Mouse (Mus musculus) CH12F3 (cell line): ENCODE data around the gene Thap3.

Experiments
- in situ Hi-C: fragments of 300-500 bp; cut with MboI; formaldehyde crosslinking; loops from 2 replicates; pipeline ENCODE4 v1.14.3; 2020; ENCODE audit warnings: low sequenced_read_pairs

The Thap3 gene

DNA sequence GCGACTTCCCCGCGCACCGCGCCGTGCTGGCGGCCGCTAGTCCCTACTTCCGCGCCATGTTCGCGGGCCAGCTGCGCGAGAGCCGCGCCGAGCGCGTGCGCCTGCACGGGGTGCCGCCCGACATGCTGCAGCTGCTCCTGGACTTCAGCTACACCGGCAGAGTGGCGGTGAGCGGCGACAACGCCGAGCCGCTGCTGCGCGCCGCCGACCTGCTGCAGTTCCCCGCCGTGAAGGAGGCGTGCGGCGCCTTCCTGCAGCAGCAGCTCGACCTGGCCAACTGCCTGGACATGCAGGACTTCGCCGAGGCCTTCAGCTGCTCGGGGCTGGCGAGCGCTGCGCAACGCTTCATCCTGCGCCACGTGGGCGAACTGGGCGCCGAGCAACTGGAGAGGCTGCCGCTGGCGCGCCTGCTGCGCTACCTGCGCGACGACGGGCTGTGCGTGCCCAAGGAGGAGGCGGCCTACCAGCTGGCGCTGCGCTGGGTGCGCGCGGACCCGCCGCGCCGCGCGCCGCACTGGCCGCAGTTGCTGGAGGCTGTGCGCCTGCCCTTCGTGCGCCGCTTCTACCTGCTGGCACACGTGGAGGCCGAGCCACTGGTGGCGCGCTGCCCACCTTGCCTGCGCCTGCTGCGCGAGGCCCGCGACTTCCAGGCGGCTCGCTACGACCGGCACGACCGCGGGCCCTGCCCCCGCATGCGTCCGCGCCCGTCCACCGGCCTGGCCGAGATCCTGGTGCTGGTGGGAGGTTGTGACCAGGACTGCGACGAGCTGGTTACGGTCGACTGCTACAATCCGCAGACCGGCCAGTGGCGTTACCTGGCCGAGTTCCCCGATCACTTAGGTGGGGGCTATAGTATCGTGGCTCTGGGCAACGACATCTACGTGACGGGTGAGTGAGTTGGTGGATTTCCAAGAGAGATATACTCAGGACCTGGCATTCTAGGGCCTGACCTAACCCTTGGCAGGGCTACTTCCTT lies 20.6 kb upstream of the Thap3 start:
- in situ Hi-C loops = no loop called here

DNA sequence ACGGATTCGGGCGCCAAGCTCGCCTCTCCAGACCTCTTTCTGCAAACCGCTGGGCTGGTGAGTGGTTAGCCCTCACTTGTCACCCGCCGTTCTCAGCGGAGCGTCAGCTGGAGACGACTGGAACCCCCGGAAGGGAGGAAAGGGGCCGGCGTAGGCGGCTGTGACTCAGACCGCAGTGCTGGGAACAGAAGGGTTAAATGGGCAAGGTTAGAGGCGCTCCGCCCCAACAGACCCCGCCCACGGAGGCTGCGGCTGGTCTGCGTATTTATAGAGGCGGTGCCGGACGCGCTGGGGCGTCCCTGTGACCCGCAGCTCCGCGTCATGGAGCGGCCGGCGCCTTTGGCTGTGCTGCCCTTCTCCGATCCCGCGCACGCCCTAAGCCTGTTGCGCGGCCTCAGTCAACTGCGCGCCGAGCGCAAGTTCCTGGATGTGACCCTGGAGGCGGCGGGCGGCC lies 19.9 kb upstream of the Thap3 start, which contains the start of gene Klhl21:
Gene Klhl21 (plus strand): TSS at position 182 of the 454 bp plus-strand sequence.
- in situ Hi-C loops = no loop called here

DNA sequence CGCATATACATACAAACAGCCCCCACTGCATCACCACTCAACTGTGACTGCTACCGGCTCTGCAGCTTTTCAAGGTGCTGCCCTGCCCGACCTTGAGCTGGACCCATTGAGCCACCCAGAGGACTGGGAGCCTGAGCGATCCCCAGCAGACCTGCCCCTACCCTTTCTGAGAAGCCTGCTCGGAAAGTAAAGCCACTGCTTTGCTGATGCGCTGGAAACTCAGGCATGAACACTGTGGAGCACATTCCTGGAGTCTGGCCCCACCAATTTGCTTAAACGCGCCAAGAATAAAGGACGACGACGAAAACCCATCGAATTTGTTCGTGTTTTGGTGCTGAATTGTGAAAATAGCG lies 19.3 kb upstream of the Thap3 start:
- in situ Hi-C loops = no loop called here

DNA sequence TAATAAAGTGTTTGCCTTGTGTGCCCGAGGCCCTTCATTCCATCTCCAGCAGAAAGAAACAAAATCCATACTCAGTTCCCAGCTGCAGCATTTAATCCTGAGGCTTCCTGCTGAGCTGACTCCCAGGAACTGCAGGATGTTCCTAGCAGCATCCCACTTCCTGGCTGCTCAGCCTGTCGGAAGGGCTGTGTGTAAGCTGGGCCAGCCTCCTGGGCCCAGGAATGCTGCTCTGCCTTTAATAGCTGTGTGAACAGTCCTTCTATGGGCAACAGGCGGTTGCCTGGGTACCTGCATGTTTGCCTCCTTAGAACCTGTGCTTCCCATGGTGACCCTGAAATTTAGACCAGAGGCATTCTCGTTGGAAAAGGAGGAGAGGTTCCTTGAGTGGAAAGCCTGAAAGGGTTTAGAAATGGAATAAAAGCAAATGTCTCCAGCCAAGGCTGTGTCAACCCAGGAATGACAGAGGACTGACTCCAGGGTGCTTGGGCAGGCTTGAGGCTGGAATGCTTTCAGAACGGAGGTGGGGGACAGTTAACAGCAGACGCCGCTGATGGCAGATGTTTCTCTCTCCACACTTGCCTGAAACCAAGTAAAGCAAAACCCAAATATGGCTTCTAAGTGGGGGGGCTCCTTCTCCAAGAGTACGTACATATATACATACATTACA lies 18.8 kb upstream of the Thap3 start:
- in situ Hi-C loops = no loop called here

DNA sequence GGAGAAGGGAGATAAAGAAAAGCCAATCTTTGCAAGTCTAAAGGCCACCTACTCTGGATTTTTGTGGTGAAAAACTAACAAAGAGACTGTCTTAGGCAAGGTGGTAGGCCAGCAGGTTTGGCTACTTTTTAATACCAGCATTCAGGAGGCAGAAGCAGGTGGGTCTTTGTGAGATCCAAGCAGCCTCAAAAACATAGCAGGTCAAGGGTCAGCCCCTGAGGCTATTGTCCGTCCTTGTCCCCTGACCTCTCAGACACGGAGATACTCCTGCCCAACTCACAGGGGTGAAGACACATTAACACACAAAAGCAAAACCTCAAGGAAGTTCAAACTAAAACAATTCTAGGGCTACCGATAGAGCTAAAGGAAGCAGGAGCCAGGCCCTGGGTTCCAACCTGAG lies 18.0 kb upstream of the Thap3 start:
- in situ Hi-C loops = no loop called here

DNA sequence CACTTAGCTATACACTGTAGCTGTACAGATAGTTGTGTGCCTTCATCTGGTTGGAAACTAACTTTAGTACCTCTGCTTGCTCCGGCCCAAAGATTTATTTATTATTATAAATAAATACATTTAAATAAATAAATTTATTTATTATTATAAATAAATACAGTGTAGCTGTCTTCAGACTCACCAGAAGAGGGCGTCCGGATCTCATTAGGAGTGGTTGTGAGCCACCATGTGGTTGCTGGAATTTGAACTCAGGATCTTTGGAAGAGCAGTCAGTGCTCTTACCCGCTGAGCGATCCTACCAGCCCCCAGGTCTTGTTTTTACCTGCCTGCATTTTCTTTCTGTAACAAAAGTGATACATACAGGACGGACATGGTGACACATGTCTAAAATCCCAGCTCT lies 17.3 kb upstream of the Thap3 start:
- in situ Hi-C loops = no loop called here

DNA sequence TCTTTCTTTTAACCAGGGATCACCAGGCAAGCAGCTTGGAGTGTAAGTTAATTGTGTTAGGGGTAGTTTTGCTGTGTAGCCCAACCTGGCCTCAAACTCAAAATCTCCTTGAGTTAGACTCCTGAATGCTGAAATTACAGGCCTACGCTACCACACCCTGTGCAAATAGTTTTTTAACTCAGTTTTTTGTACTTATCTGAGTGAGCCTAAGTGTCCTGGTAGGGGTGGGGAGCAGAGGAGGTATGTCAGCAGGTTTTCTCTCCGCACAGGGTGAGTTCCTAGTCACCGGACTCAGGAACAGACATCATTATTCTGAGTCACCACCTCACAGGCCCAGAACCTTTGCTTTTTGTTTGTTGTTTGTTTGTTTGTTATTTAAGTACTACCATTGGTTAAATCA lies 13.3 kb upstream of the Thap3 start:
- in situ Hi-C loops = no loop called here

DNA sequence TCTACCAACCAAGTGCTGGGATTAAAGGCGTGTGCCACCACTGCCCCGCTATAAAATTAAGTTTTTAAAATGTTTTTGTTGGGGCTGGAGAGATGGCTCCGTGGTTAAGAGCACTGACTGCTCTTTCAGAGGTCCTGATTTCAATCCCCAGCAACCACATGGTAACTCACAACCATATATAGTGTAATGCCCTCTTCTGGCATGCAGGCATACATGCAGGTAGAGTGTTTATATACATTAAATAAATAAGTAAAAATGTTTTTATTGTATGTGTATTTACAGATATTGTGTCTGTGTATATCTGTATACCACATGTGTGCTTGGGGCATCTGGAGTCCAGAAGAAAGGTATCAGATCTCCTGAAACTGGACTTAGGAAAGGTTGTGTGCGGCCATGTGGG lies 12.5 kb upstream of the Thap3 start:
- in situ Hi-C loops = no loop called here

DNA sequence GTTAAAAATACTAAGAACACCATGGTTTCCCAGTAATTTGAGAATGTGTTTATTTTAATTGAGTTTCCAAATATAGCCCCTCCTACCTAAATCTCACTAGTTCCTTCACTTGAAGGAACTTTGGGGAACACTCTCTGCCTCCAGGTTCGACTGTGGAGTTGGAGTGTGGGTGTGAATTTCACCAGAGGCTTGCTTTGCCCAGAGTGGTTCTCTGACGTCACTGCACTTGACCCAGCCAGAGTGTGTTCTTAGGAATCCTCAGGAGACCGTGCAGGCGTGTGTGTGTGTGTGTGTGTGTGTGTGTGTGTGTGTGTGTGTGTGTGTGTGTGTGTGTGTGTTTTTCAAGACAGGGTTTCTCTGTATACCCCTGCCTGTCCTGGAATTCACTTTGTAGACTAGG lies 12.1 kb upstream of the Thap3 start:
- in situ Hi-C loops = no loop called here

DNA sequence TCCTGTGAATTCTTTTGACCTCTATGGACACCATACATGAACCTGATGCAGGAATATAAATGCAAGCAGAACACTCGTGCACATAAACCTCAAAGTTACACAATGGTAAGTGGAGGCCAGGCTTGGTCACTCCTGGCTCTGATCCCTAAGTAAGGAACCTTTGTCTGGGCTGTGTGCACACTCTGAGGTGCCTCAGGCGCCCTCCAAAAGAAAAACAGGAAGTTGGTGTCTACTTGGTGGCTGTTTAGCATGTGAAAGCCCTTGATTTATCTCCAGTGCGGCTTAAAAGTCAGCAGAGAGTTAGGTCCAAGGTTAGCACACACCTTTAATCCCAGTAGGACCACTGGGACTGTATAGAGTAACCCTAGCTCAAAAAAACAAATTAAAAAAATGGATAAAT lies 10.7 kb upstream of the Thap3 start:
- in situ Hi-C loops = no loop called here

DNA sequence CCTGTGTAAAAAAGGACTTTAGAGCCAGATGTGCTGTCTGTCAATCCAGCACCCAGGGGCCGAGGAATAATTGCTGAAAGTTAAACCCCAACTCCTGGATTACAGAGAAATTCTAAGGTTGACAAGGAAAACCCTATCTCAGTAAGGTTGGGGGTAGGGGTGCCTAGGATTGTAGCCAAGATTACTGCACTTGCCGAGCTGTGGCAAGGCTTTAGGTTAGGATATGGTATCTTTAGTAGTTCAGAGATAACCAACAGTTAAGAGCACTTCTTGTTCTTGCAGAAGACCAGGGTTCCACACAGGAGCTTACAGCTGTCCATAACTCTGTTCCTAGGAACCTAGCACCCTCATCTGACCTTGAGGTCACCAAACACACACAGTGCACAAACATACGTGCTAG lies 8.9 kb upstream of the Thap3 start:
- in situ Hi-C loops = no loop called here

DNA sequence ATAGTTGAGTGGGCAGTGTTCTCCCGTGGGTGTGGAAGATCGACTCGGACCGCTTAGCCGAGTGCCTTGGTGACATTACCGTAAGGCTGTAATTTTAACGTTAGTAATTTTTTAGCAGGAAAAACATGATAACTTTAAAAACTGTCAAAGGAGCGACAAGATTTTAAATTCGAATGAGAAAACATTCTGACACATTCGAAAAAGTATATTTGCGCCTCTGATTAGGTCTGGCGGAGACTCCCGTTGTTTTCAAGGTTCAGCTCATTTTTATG lies 8.1 kb upstream of the Thap3 start:
- in situ Hi-C loops = no loop called here

DNA sequence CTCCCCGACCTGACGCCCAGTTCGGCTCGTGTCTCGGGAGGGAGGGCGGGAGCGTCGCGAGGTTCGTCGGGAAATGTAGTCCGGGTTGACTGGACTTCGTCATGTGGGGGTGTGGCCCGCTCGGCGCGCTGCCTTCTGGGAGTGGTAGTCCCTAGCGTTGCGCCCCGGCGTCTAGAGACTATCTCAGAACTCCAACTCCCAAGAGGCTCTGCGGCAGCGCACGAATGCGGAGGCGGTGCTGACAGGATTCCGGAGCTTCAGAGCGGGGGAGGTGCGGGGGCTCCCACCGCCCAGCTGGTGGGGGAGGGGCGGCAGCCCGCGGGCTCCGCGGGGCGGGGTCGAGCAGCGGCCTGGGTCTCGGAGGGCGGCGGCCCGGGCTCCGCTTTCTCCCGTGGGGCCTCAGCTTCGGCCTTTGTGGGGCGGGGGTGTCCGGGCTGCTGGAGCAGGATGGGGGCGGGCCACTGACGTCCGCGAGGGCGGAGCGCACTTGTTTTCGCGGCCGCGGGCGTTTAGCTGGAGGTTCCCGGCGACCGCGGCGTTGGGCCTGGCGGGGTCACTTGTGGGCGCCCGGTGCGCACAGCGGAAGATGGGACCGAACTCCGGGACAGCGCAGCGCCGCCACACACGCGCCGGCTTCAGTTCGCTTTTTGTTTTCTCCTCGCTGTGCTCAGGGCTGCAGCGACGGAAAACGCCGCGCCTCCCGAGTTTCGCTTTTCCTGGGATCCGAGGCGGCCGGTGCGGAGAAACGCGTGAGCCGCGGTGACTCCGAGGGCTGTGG lies 7.6 kb upstream of the Thap3 start, which contains the start of gene Phf13:
Gene Phf13 (minus strand): TSS at position 86 of the 778 bp plus-strand sequence.
- in situ Hi-C loops = no loop called here

DNA sequence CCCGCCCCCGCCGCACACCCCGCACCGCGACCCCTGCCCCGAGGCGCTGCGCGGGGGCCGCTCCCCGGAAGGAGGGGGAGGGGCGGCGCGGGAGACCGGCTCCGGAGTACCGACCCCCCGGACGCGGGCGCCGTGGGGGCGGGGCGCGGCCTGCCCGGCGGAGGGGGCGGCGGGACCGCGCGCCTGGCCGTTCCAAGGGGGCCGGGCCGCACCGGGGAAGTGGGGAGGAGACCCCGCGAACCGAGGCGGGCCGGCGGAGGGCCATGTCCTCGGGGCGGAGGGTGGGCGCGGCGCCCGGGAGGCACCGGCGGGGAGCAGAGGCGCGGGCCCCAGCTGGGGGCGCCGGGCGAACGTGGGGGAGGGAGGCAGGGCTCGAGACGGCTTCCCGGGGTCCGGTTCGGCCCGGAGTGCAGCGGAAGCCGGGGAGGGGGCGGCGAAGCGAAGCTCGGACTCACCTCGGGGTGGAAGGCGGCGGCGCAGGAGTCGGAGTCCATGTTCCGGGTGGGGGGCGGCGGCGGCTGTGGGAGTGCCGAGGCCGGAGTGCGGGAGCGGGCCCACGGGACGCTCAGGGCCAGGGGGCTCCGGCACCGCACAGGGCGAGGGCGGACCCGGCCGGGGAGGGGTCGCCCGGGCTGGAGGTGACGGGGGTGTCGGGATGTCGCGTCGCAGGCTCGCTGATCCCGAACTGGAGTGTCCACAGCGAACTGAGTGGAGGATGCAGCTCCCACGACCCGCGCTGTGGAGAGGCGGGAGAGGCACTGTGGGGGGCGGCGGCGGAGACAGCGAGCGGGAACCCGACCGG lies 6.8 kb upstream of the Thap3 start:
- in situ Hi-C loops = no loop called here

DNA sequence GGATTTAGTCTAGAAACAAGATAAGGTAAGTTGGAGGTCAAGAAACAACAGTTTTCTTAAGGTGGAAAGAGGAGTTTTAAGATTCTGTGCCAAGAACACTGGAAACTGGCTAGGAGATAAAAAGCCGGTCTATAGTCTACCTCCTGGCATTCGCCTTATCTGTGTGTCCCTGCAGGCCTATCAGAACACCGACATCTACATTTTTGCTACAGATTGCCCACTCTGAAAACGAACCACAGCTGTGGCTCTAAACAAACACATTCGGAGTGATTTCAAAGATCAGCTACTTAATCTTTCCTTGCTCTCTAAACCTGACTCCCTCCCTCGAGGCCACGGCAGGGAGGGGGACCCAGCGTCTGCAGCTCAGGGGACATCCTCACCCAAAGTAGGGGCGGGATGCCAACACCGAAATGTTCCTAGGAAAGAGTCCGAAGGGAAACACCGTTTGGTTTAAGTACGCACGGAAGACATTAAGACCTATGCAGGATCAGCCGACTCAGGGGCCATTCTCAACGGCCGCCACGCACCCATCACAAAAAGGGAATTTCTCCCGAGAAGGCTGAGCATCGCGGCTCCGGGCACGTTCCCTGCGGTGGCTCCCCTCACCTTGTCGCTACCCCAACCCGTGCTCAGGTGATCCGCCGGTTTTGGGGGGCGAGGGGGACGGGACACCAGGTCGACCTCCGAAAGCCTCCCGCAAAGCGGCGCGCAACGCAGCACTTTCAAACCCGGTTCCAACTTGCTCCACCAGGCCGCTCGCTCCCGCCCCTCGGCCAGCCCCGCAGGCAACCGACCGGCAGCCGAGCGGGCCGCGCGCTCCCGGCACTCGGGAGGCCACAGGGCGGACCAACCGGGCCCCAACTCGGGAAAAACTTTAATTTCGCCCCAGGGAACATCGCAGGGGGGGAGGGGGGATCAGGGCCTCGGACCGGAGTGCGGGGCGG lies 5.7 kb upstream of the Thap3 start:
- in situ Hi-C loops = no loop called here

DNA sequence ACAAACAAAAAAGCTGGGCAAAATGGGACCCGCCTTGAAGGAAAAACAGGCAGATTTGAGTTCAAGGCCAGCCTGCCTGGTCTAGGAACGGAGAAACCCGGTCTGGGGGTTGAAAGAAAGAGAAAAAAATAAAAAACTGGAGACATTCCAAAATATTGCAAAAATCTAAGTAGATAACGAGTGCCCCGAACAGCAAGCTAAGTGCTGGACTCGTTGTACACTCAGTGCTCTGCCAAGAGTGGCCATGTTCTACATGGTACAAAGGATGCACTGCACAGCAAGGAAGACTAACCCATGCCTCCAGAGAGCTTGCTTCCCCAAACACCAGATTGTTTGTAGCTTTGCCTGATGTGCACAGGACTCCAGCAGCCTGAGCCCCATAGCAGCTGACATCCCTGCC lies 4.2 kb upstream of the Thap3 start:
- in situ Hi-C loops = no loop called here

DNA sequence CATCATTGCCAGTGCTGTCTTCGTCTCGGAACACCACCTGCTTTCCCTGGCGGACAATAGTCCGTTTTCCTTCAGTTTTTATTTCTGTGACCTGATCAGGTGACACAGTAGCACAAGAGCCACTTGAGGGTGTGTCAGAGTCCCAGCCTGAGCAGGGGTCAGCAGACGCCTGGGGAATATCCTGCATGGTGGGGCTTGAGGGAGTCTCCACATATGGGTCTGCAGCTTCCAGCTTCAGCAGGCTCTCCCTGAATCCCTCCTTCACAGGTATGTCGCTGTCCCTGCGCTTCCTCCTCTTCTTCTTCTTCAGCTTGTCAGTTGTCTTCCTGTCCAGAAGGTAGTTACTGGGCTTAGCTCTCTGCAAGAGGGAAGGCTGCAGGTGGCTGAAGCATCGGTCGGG lies 3.3 kb upstream of the Thap3 start:
- in situ Hi-C loops = no loop called here

DNA sequence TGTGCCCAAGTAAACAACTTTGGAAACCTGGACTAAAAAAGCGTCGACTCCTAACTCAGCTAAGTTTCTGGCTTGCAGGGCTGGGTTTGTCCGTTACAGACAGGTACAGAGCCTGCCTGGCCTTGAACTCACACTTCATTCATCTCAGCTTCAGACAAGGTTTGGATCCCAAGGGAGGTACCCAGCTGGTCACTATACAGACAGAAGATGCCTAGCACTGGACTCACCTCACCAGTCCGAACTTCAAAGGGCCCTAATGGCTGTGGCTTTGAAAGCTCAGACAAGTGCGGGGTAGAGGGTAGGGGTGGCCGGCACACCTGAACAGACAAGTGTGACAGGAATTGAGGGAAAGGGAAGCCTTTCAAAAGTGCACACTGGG lies 302 bp upstream of the Thap3 start:
- in situ Hi-C loops = no loop called here

DNA sequence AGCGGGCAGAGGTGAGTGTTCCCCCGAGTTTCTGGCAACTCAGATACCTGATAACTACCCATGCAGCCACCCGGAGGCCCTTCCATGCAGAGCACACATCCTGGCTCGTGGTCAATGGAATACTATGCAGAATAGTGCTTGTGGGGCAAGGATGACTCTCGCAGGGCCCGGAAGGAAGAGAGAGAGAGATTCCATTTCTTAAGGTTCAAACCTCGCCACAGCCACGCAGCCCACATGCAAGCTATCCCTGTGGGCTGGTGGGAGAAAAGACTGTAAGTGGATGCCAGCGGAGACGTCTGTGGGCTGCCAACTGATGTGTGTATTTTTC lies 819 bp downstream of the Thap3 start:
- in situ Hi-C loops = no loop called here

DNA sequence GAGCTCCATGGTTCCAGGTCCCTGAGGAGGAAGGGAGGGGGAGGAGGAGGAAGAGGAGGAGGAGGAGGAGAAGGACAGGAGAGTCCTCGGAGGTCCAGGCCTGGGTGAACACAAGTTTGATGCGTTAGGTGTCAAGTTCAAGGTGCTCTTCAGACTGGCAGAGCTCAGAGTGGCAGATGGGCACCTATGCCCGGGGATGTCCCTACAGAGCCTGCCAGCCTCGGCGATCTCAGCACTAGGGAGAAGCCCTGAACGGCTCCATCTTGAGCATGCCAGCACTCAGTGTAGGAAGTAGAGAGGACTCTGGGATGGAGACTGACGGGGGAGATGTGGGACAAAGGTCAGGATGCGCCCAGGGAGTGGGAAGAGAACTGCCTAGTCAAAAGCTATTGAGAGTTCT lies 2.1 kb downstream of the Thap3 start:
- in situ Hi-C loops = no loop called here
